Mouse (Mus musculus): ENCODE data around the gene Cacna2d2. TPM values are rescaled to one million over a fixed set of nuclear protein-coding genes. Genes with fewer than 3 reads are reported as not detected.

Gene Cacna2d2
- total RNA-seq (2021) = under 1 TPM; 0.35 to 0.71 TPM
- long read RNA-seq, experiment 1, partial matches to known transcripts = 0 of 3 reads
- long read RNA-seq, experiment 1, other reads (novel, unspliced or antisense) = 3 of 3 reads
- long read RNA-seq, experiment 2 = 0 reads

GRCm38 (mm10) chr9:107399491-107399971 lies at the start of gene Cacna2d2:
TSS of gene Cacna2d2 (plus strand) at chr9:107399612.
- intact Hi-C loops (cut with DNase I) = no loop called here

GRCm38 (mm10) chr9:107354826-107355225 lies 44.6 kb upstream of the Cacna2d2 start:
- no peak for DNase-seq
- intact Hi-C loops (cut with DNase I) = loop anchor here (5.0 kb wide), 1 partner anchor 63 kb away; no protein-coding TSS in a partner anchor

More at GRCm38 (mm10) chr9:107399491-107399971, at the start of gene Cacna2d2:
- peak; percentile 33 to 48 for DNase-seq

GRCm38 (mm10) chr9:107355870-107356765 lies 43.3 kb upstream of the Cacna2d2 start:
- intact Hi-C loops (cut with DNase I) = loop anchor here (5.0 kb wide), 1 partner anchor 64 kb away; no protein-coding TSS in a partner anchor
- peak; percentile 48 to 49 for DNase-seq

- intact Hi-C loops (cut with DNase I) = loop anchor here (2.0 to 5.0 kb wide), 2 partner anchors 65 to 157 kb away; no protein-coding TSS in a partner anchor
These were observed 41.8 kb upstream of the Cacna2d2 start for GRCm38 (mm10) chr9:107357651-107358050.

GRCm38 (mm10) chr9:107360989-107361388 lies 38.4 kb upstream of the Cacna2d2 start:
- intact Hi-C loops (cut with DNase I) = no loop called here
- DNase-seq = no peak

More at GRCm38 (mm10) chr9:107357651-107358050, 41.8 kb upstream of the Cacna2d2 start:
- DNase-seq = peak; percentile 72 to 73

- peak in 1 of 2 experiments; percentile 21 for DNase-seq
- intact Hi-C loops (cut with DNase I) = loop anchor here (1.0 to 2.0 kb wide), 2 partner anchors 96 to 148 kb away; no protein-coding TSS in a partner anchor
These were observed 32.8 kb upstream of the Cacna2d2 start for GRCm38 (mm10) chr9:107366644-107367043.

- no peak for DNase-seq
- intact Hi-C loops (cut with DNase I) = no loop called here
These were observed 31.1 kb upstream of the Cacna2d2 start for GRCm38 (mm10) chr9:107368302-107368701.

- no peak for DNase-seq
- intact Hi-C loops (cut with DNase I) = no loop called here
These were observed 29.9 kb upstream of the Cacna2d2 start for GRCm38 (mm10) chr9:107369270-107370105.

- intact Hi-C loops (cut with DNase I) = no loop called here
- no peak for DNase-seq
These were observed 29.3 kb upstream of the Cacna2d2 start for GRCm38 (mm10) chr9:107370106-107370463.

- intact Hi-C loops (cut with DNase I) = no loop called here
- DNase-seq = no peak
These were observed 27.0 kb upstream of the Cacna2d2 start for GRCm38 (mm10) chr9:107372441-107372840.

- intact Hi-C loops (cut with DNase I) = no loop called here
- no peak for DNase-seq
These were observed 24.8 kb upstream of the Cacna2d2 start for GRCm38 (mm10) chr9:107374623-107375022.

GRCm38 (mm10) chr9:107375451-107375850 lies 24.0 kb upstream of the Cacna2d2 start:
- no peak for DNase-seq
- intact Hi-C loops (cut with DNase I) = no loop called here

- intact Hi-C loops (cut with DNase I) = no loop called here
- DNase-seq = no peak
These were observed 21.4 kb upstream of the Cacna2d2 start for GRCm38 (mm10) chr9:107377961-107378512.

GRCm38 (mm10) chr9:107381723-107382122 lies 17.7 kb upstream of the Cacna2d2 start:
- intact Hi-C loops (cut with DNase I) = loop anchor here (5.0 kb wide), 1 partner anchor 66 kb away; no protein-coding TSS in a partner anchor
- no peak for DNase-seq

GRCm38 (mm10) chr9:107384396-107384795 lies 15.0 kb upstream of the Cacna2d2 start:
- no peak for DNase-seq
- intact Hi-C loops (cut with DNase I) = loop anchor here (5.0 kb wide), 1 partner anchor 63 kb away; no protein-coding TSS in a partner anchor

- intact Hi-C loops (cut with DNase I) = no loop called here
These were observed 12.7 kb upstream of the Cacna2d2 start for GRCm38 (mm10) chr9:107386722-107387121.

GRCm38 (mm10) chr9:107387708-107388107 lies 11.7 kb upstream of the Cacna2d2 start:
- DNase-seq = no peak
- intact Hi-C loops (cut with DNase I) = no loop called here

More at GRCm38 (mm10) chr9:107386722-107387121, 12.7 kb upstream of the Cacna2d2 start:
- no peak for DNase-seq

- no peak for DNase-seq
- intact Hi-C loops (cut with DNase I) = no loop called here
These were observed 11.1 kb upstream of the Cacna2d2 start for GRCm38 (mm10) chr9:107388263-107388662.

- DNase-seq = no peak
- intact Hi-C loops (cut with DNase I) = no loop called here
These were observed 3.0 kb upstream of the Cacna2d2 start for GRCm38 (mm10) chr9:107396397-107396796.

- intact Hi-C loops (cut with DNase I) = no loop called here
- no peak for DNase-seq
These were observed 444 bp upstream of the Cacna2d2 start for GRCm38 (mm10) chr9:107398968-107399367.

All from gastrocnemius, postnatal 36 days (tissue).